22 mouse cellular contexts compared by ENCODE assay signal in the genomic region with DNA sequence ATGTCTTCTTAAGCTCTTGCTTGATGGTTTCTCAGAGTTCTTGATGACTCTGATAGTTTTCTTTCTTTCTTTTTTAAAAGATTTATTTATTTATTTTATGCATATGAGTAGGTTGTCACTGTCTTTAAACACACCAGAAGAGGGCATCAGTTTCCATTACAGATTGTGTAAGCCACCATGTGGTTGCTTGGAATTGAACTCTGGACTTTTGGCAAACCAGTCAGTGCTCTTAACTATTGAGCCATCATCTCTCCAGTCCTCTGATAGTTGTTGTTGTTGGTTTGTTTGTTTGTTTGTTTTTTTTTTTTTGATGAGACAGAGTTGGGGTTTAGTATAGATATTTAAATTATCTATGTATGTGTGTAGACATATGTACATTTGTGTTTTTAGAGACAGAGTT.
"Had no signal": no experiment of that assay in that cellular context is flagged by ENCODE, and none has a peak within 500 bp of the region (broad histone marks: within the 10 kb centered on the region; RNA-seq: fewer than 3 reads in every experiment).

No protein-coding gene starts in this region.

- H3K9ac ChIP-seq: forebrain, postnatal 0 days; heart, embryonic 13.5 days; heart, embryonic 15.5 days; hindbrain, embryonic 13.5 days; hindbrain, embryonic 15.5 days; limb, embryonic 13.5 days; limb, embryonic 15.5 days; liver, embryonic 13.5 days; liver, embryonic 15.5 days had no signal

- H3K36me3 ChIP-seq: heart, embryonic 15.5 days; hindbrain, embryonic 13.5 days; hindbrain, embryonic 15.5 days; limb, embryonic 13.5 days; limb, embryonic 15.5 days; liver, embryonic 13.5 days; liver, embryonic 15.5 days had no signal

- H3K4me3 ChIP-seq: heart, adult 2 months; heart, embryonic 13.5 days; heart, embryonic 15.5 days; hindbrain, embryonic 13.5 days; hindbrain, embryonic 15.5 days; limb, embryonic 13.5 days; limb, embryonic 15.5 days; liver, embryonic 13.5 days; liver, embryonic 15.5 days had no signal

- H3K27me3 ChIP-seq: heart, embryonic 15.5 days; hindbrain, embryonic 15.5 days; limb, embryonic 15.5 days had no signal

- DNase-seq: forebrain, postnatal 0 days; gastrocnemius, postnatal 14 days; gastrocnemius, postnatal 36 days; heart, adult 11 months; heart, adult 2 months; heart, postnatal 14 days; heart, postnatal 36 days; kidney, adult 11 months; kidney, adult 8-10 months; kidney, postnatal 14 days; left cerebral cortex, postnatal 4 days; liver, embryonic 13.5 days; lung, adult 18-20 months had no signal

- H3K4me2 ChIP-seq: heart, embryonic 11.5 days; heart, embryonic 13.5 days; heart, embryonic 15.5 days; hindbrain, embryonic 13.5 days; hindbrain, embryonic 15.5 days; limb, embryonic 13.5 days; limb, embryonic 15.5 days; liver, embryonic 13.5 days; liver, embryonic 15.5 days had no signal

- H3K27ac ChIP-seq: heart, adult 2 months; heart, embryonic 13.5 days; heart, embryonic 15.5 days; hindbrain, embryonic 13.5 days; hindbrain, embryonic 15.5 days; hindbrain, postnatal 0 days; limb, embryonic 13.5 days; limb, embryonic 15.5 days; liver, embryonic 13.5 days; liver, embryonic 15.5 days had no signal

- H3K9me3 ChIP-seq: heart, embryonic 13.5 days; heart, embryonic 15.5 days; hindbrain, embryonic 13.5 days; hindbrain, embryonic 15.5 days; limb, embryonic 13.5 days; limb, embryonic 15.5 days; liver, embryonic 13.5 days; liver, embryonic 15.5 days had no signal

- ATAC-seq: forebrain, postnatal 0 days; hindbrain, postnatal 0 days had no signal
